Mouse (Mus musculus) neural tube, embryonic 11.5 days (tissue): ENCODE measurements around the gene Lats1. TPM values are rescaled to one million over a fixed set of nuclear protein-coding genes. Genes with fewer than 3 reads are reported as not detected.
A peak's percentile ranks its signal among the peaks of the same experiment; 100 is the strongest.

Experiments
- ATAC-seq: fragments of 200-750 bp; cut with Nextera tagmentation; 2 replicates; pipeline ENCODE4 v1.8.0; 2017; ENCODE audit warnings: moderate number of reproducible peaks, mild to moderate bottlenecking, moderate TSS enrichment, moderate library complexity; ENCODE audit not compliant: insufficient read depth, low FRiP score, low TSS enrichment
- DNase-seq: peaks from one replicate; pipeline ENCODE4 v3.0.0-alpha.2; 2015; ENCODE audit warnings: low spot score
- H3K27ac ChIP-seq: fragments of 300-500 bp; sonication (generic); 2 replicates; pipeline ENCODE4 v1.5.1; 2014; ENCODE audit warnings: low read depth, mild to moderate bottlenecking, low read length
- H3K27me3 ChIP-seq: fragments of 300-500 bp; sonication (generic); 2 replicates; pipeline ENCODE4 v1.6.1; 2014; ENCODE audit warnings: mild to moderate bottlenecking, low read length, mixed read lengths; ENCODE audit not compliant: control insufficient read depth, insufficient read depth
- H3K36me3 ChIP-seq: fragments of 300-500 bp; sonication (generic); 2 replicates; pipeline ENCODE4 v1.6.1; 2014; ENCODE audit warnings: mild to moderate bottlenecking, low read length, moderate library complexity, mixed read lengths; ENCODE audit not compliant: control insufficient read depth, insufficient read depth
- H3K4me1 ChIP-seq: fragments of 300-500 bp; sonication (generic); 2 replicates; pipeline ENCODE4 v1.6.1; 2014; ENCODE audit warnings: low read length, mixed read lengths; ENCODE audit not compliant: control insufficient read depth, insufficient read depth
- H3K4me2 ChIP-seq: fragments of 300-500 bp; sonication (generic); 2 replicates; pipeline ENCODE4 v1.6.1; 2014; ENCODE audit warnings: low read depth, mild to moderate bottlenecking, moderate library complexity
- H3K4me3 ChIP-seq: fragments of 300-500 bp; sonication (generic); 2 replicates; pipeline ENCODE4 v1.5.1; 2014; ENCODE audit warnings: low read depth, low read length
- H3K9ac ChIP-seq: fragments of 300-500 bp; sonication (generic); 2 replicates; pipeline ENCODE4 v1.6.1; 2014; ENCODE audit warnings: mild to moderate bottlenecking, low read length
- H3K9me3 ChIP-seq: fragments of 300-500 bp; sonication (generic); 2 replicates; pipeline ENCODE4 v1.6.1; 2016; ENCODE audit warnings: low read length; ENCODE audit not compliant: control insufficient read depth
- WGBS: fragments of 180-500 bp; shearing (Covaris S2); extraction: QIAGEN DNeasy Blood & Tissue Kit; methylation state at CpG from one replicate; pipeline ENCODE4 v1.1.7; 2014; 5-methylcytosine and 5-hydroxymethylcytosine counted together
- polyA plus RNA-seq: library from polyadenylated mRNA; unstranded; fragments of >200 nt; fragmentation: Nextera tagmentation; extraction: Ambion mirVana; gene quantifications from 2 replicates; pipeline ENCODE4 v1.2.1, GENCODE M21; 2014

Lats1 gene
- polyA plus RNA-seq, 1 experiment from 2014 or later = 14.2 TPM

DNA sequence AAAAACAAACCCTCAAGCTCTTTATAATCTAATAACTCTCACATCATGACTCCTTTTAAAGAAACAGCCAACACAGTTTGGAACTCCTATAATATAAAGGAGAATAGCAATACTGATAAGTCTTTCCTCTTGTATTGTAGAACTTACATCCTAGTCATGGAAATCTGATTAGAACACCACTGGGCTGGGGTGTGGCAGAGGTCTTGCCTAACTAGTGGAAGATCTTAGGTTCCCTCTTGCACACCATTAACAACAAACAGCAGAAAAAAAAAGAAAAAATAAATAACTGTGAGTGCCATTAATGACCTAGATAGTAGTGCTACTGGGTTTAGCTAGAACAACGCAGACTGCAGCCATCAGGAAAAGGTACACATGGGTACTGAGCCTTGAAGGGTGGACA, 16.1 kb upstream of the Lats1 start:
- no peaks in the 10 kb centered on the region for H3K9me3 ChIP-seq
- no peak overlapping the region for H3K4me2 ChIP-seq
- 90% methylated on average over 1 of the region's 1 CpGs for WGBS
- H3K9ac ChIP-seq = no peak overlapping the region
- peaks cover 4% of the 10 kb centered on the region for H3K4me1 ChIP-seq
- no peak for DNase-seq
- no peaks in the 10 kb centered on the region for H3K27me3 ChIP-seq
- no peak overlapping the region for H3K27ac ChIP-seq
- ATAC-seq = no peak
- H3K4me3 ChIP-seq = no peak overlapping the region
- no peaks in the 10 kb centered on the region for H3K36me3 ChIP-seq

DNA sequence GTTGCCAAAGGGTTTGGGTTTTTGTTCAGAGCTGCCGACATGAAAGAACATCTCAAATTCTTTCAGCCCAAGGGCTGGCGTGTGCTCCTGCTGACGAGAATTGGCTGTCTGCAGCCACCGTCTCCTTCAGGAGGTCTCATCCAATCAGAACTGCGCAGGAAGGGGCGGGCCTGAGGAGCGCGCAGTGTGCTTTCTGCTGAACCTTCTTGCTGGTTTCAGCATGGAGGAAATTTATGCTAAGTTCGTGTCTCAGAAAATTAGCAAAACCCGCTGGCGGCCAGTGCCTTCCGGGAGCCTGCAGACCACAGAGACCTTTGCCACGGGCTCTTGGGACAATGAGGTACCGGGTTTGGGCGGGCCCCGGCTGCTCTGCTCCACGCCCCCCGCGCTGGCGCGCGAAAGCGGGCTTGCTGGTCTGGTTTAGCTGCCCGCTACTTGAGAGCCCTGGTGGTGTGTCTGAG, 13.6 kb upstream of the Lats1 start, which contains the start of gene Nup43:
Nup43 (plus strand) TSS at position 162 of the 461 bp plus-strand sequence.
- Histone ChIP-seq H3K36me3 (no peaks in the 10 kb centered on the region), H3K27me3 (no peaks in the 10 kb centered on the region), H3K4me1 (peaks cover 4% of the 10 kb centered on the region), H3K9me3 (no peaks in the 10 kb centered on the region), H3K4me3 (peak within 1 kb of the TSS; percentile 78), H3K9ac (peak within 1 kb of the TSS; percentile 70), H3K4me2 (peak within 1 kb of the TSS; percentile 46), H3K27ac (peak within 1 kb of the TSS; percentile 20; the same call in 1 of the 2 replicates)
- under 1% methylated on average over 24 of the region's 24 CpGs for WGBS
- peak; percentile 79 for ATAC-seq
- DNase-seq = peak; percentile 93

GRCm38 (mm10) chr10:7673673-7674072, 7.3 kb upstream of the Lats1 start:
- H3K4me3 ChIP-seq = no peak overlapping the region
- no peak for ATAC-seq
- no peak for DNase-seq
- no peak overlapping the region for H3K27ac ChIP-seq
- no peak overlapping the region for H3K4me2 ChIP-seq
- 80% methylated on average over 1 of the region's 1 CpGs for WGBS
- H3K9ac ChIP-seq = no peak overlapping the region
- H3K36me3 ChIP-seq = peaks cover 2% of the 10 kb centered on the region; the same call in 1 of the 2 replicates
- no peaks in the 10 kb centered on the region for H3K9me3 ChIP-seq
- H3K4me1 ChIP-seq = no peaks in the 10 kb centered on the region
- no peaks in the 10 kb centered on the region for H3K27me3 ChIP-seq

DNA sequence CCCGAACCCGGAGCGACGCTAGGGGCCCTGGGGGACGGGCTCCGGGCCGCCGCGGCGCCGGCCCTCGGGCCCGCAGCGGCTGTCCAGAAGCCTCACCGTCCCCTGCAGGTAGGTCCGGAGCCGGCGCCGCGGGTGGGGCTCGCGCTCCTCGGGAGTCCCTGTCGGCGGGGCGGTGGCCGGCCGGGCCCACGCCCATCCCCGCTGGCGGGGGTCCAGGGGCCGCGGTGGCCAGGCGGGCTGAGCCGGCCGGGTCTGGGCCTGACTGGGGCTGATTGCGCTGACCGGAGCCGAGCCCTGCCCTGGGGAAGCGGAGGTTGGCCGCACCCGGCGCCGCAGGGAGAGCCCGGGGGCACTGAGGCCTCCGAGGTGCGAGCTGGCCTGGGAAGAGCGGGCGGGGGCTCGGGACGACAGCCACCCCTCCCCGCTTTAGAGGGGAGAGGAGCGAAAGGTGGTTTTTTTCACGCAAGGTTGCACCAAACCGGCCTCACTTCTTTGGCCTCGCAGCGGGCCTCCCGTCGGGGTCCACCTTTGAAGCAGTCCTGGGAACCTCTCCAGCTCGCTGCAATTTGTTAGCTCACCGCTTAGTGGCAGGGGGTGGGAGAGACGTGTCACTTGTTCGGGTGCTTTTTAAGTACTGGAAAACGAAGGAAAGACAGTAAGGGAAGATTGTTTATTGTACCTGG, 470 bp downstream of the Lats1 start:
- WGBS = under 1% methylated on average over 44 of the region's 64 CpGs
- ATAC-seq (peak; percentile 84), DNase-seq (peak; percentile 70)
- Histone ChIP-seq H3K36me3 (peaks cover 2% of the 10 kb centered on the region; the same call in 1 of the 2 replicates), H3K27me3 (no peaks in the 10 kb centered on the region), H3K4me1 (peaks cover 11% of the 10 kb centered on the region), H3K9me3 (no peaks in the 10 kb centered on the region), H3K9ac (peak overlapping the region; percentile 99), H3K4me2 (peak overlapping the region; percentile 75), H3K27ac (peak overlapping the region; percentile 93), H3K4me3 (peak overlapping the region; percentile 98)

GRCm38 (mm10) chr10:7682249-7682648, 1.2 kb downstream of the Lats1 start:
- Histone ChIP-seq H3K9me3 (no peaks in the 10 kb centered on the region), H3K4me3 (peak overlapping the region; percentile 98), H3K27me3 (no peaks in the 10 kb centered on the region), H3K36me3 (peaks cover 2% of the 10 kb centered on the region; the same call in 1 of the 2 replicates), H3K4me1 (peaks cover 11% of the 10 kb centered on the region), H3K4me2 (peak overlapping the region; percentile 75), H3K9ac (peak overlapping the region; percentile 99; the same call in 1 of the 2 replicates), H3K27ac (no peak overlapping the region)
- DNase-seq (no peak), ATAC-seq (no peak)
- 61% methylated on average over 3 of the region's 3 CpGs for WGBS

GRCm38 (mm10) chr10:7686902-7687301, 5.9 kb downstream of the Lats1 start:
- Histone ChIP-seq H3K4me3 (no peak overlapping the region), H3K4me1 (peaks cover 3% of the 10 kb centered on the region; the same call in 1 of the 2 replicates), H3K4me2 (no peak overlapping the region), H3K27me3 (no peaks in the 10 kb centered on the region), H3K36me3 (no peaks in the 10 kb centered on the region; the same call in none of the 2 replicates), H3K27ac (no peak overlapping the region), H3K9me3 (no peaks in the 10 kb centered on the region), H3K9ac (no peak overlapping the region)
- no peak for DNase-seq
- no peak for ATAC-seq
- WGBS = 94% methylated on average over 6 of the region's 6 CpGs

DNA sequence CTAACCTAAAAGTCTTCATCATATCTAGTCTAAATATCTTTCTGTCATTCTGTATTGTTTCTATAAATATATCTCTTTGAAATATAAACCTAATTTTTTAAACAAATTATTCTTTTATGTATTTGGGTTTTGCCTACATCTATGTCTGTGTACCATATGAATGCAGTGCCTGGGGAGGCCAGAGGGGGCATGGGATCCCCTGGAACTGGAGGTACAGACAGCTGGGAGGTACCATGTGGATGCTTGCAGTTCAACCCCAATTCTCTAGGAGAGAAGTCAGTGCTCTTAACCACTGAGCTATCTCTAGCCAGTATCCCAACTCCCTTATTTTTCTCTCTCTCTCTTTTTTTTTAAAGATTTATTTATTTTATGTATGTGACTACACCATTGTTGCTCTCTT, 14.3 kb downstream of the Lats1 start:
- Histone ChIP-seq H3K27ac (no peak overlapping the region), H3K4me1 (no peaks in the 10 kb centered on the region), H3K9ac (no peak overlapping the region), H3K36me3 (peaks cover 25% of the 10 kb centered on the region), H3K4me2 (no peak overlapping the region), H3K4me3 (no peak overlapping the region), H3K9me3 (no peaks in the 10 kb centered on the region), H3K27me3 (no peaks in the 10 kb centered on the region)
- DNase-seq (no peak), ATAC-seq (no peak)

DNA sequence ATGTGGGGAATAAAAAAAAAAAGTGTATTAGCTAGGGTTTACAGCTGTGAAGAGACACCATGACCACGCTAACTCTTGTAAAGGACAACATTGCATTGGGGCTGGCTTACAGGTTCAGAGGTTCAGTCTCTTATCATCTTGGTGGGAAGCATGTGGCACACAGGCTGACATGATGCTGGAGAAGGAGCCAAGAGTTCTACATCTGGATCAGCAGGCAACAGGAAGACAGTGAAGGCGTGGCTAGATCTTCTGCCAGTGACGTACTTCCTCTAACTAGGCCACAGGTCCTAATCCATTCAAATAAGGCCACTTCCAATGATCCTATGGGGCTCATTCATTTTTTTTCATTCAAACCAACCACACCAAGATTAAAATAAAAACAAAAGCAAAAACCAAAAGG, 19.1 kb downstream of the Lats1 start:
- H3K4me1 ChIP-seq = no peaks in the 10 kb centered on the region
- no peaks in the 10 kb centered on the region for H3K9me3 ChIP-seq
- H3K4me3 ChIP-seq = no peak overlapping the region
- no peak overlapping the region for H3K9ac ChIP-seq
- no peak overlapping the region for H3K27ac ChIP-seq
- H3K27me3 ChIP-seq = no peaks in the 10 kb centered on the region
- H3K4me2 ChIP-seq = no peak overlapping the region
- ATAC-seq (no peak), DNase-seq (no peak)
- WGBS = 91% methylated on average over 3 of the region's 3 CpGs
- peaks cover 38% of the 10 kb centered on the region for H3K36me3 ChIP-seq

DNA sequence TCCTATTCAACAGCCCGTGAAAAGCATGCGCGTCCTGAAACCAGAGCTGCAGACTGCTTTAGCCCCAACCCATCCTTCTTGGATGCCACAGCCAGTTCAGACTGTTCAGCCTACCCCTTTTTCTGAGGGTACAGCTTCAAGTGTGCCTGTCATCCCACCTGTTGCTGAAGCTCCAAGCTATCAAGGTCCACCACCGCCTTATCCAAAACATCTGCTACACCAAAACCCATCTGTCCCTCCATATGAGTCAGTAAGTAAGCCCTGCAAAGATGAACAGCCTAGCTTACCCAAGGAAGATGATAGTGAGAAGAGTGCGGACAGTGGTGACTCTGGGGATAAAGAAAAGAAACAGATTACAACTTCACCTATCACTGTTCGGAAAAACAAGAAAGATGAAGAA, 21.6 kb downstream of the Lats1 start:
- DNase-seq = no peak
- peaks cover 37% of the 10 kb centered on the region for H3K36me3 ChIP-seq
- ATAC-seq = no peak
- H3K27me3 ChIP-seq = no peaks in the 10 kb centered on the region
- H3K4me1 ChIP-seq = no peaks in the 10 kb centered on the region
- no peaks in the 10 kb centered on the region for H3K9me3 ChIP-seq
- no peak overlapping the region for H3K4me2 ChIP-seq
- no peak overlapping the region for H3K9ac ChIP-seq
- no peak overlapping the region for H3K4me3 ChIP-seq
- WGBS = 90% methylated on average over 6 of the region's 6 CpGs
- H3K27ac ChIP-seq = no peak overlapping the region
